Mouse (Mus musculus): ENCODE measurements at regions not wholly inside any gene's neighbourhood (a gene's known extent, or its start where the extent isn't known, plus 50 kb on each side); places are given as distances from the start of the nearest gene placed in this dataset.
A peak's percentile ranks its signal among the peaks of the same experiment; 100 is the strongest.
"Not testable (repeated sequence)": the region's sequence is repeated elsewhere in the genome, so short reads cannot be mapped to it uniquely, and the experiment has no call there.

DNA sequence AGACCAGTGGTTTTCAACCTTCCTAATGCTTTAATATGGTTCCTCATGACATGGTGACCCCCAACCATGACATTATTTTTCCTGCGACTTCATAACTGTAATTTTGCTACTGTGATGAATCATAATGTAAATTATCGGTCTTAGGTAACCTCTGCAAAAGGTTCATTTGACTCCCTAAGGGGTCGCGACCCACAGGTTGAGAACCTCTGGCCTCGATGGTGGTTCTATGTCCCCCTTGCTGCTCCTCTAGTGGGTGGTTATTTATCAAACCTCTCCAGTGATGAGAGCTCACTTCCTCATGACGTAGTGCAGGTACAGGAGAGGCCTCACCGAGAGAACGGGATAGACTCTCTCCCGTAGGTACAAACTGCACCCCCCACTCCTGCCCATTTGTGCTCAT lies 158.9 kb downstream of the Opa1 start:
- ATAC-seq (replicated peaks; ENCODE audit: low FRiP score, low TSS enrichment, poor library complexity, severe bottlenecking): no peak

DNA sequence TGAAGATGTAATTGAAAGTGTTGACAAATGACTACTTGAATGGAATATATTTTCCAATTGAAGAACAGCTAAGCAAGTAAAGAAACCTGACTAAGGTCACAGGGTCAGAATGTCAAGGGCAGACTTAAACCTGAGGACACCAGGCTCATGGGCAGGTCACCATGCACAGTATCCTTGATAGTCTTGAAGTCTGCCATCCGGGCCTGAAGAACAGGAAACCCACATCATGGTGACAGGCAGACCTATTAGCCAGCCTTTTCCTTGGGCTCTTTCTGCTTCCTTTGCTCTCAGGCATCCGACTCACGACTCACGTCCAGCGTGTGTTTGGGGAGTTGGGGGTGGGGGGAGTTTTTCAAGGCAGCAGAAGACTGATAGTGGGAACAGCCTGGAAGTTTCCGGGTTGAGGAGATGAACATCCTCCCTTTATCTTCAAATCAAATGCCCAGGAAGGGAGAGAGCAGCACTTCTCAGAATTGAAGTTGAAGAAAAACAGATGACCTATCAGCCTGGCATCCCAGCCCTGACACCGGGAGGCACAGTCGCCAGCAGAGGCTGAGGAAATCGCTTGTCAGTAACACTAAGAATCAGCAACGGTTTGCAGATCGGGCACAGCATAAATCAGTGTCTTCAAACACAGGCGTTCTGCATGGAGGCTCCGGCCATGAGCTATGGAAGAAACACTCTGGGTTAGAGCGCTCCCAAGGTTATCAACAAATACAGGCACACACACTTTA lies 163.5 kb downstream of the Opa1 start:
- no peak for ATAC-seq (replicated peaks; ENCODE audit: low FRiP score, low TSS enrichment, poor library complexity, severe bottlenecking)

DNA sequence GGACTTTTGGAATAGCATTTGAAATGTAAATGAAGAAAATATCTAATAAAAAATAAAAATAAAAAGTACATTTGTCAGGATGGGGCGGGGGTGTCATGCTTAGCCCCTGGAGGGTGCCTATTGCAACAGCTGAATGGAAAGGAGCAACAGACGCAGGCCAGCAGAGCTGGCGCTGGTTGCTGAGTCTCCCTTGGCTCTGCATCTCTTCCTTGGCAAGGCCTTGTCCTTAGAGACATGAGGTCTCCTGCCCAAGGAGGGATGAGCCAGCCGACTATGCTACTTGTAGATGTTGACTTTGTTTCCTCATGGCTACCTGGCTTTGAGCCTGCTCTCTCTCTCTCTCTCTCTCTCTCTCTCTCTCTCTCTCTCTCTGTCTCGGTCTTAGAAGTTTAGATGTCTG lies 166.4 kb downstream of the Opa1 start:
- no peak for ATAC-seq (replicated peaks; ENCODE audit: low FRiP score, low TSS enrichment, poor library complexity, severe bottlenecking)

DNA sequence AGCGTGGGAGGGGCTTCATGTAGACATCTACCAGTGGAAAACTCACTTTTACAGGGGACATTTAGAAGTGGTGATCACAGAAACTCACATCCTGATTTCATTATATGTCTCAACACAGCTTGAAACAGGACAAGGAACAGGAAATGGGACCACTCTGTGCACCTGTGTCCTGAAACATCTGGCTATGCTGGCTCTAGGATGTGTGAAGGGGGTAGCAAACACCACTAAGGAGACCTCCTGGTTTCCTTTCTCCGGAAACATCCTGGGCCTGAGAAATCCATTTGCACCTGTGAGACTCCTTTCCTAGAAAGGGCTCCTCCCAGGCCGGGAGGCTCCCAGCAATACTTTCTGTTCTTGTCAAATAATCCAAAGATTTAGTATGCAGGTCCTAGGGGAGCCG lies 167.1 kb downstream of the Opa1 start:
- no peak for ATAC-seq (replicated peaks; ENCODE audit: low FRiP score, low TSS enrichment, poor library complexity, severe bottlenecking)

DNA sequence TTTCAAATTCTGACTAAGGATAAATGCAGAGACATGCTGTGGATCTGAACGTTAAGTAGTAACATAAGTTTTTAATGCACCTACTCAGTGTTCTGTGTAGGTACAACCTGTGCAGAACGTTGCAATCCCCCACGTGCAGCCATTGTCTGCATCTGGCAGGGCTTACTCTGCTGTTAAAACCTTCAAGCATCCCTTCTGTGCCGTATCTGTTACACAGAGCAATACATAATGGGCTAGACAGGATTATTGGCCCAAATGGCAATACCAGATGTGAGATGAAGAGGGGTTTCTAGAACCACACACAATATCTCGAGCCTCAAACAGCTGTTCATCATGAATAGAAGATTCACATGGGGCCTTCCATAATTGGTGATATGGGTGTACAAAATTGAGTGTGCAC lies 170.0 kb downstream of the Opa1 start:
- ATAC-seq (replicated peaks; ENCODE audit: low FRiP score, low TSS enrichment, poor library complexity, severe bottlenecking): no peak

DNA sequence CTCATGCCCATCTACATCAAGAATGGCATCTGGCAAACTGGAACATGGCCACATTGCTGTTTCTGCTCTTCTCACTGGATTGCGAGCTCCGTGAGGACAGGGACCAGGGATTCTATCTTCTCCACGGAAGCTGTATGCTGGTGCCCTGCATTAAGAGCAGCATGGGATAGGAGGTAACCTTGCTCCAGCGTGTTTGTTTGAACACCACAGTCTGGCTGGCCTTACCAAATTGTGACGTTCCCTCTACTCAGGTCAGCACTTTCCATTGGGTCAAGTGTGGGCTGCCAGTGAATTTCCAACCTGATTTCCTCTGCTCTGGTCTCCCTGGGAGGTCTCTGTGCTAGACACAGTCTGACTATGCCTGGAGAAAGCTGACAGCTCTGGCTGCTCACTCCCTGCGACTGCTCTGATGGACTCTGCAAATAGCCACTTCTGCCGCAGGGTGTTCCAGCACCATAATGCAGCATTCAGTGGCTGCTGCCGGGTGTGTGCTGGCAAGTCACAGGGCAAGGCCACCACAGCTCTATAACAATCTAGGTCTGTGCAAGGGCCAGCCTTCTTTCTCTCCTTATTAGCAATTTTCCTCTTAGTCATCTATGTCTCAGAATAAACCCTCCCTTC lies 175.6 kb downstream of the Opa1 start:
- ATAC-seq (replicated peaks; ENCODE audit: low FRiP score, low TSS enrichment, poor library complexity, severe bottlenecking): no peak

DNA sequence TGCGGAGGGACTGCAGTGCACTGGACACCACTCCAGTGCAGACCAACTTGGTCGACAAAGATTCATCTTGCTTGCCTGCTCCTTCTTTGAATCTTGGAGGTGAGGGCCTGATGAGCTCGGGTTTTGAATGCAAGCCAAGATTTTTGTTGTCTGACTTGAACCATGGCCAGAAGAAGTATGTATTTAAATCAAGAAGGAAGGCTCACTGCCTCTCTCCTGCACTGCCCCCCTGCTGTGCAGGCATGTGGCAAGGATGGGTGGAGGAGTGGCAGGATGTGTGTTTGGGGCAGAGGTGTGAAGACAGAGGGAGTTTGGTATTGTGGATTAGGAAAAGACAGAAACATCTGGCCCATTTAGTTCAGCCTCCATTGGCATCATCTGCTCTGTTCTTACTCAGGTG lies 179.1 kb downstream of the Opa1 start:
- no peak for ATAC-seq (replicated peaks; ENCODE audit: low FRiP score, low TSS enrichment, poor library complexity, severe bottlenecking)

DNA sequence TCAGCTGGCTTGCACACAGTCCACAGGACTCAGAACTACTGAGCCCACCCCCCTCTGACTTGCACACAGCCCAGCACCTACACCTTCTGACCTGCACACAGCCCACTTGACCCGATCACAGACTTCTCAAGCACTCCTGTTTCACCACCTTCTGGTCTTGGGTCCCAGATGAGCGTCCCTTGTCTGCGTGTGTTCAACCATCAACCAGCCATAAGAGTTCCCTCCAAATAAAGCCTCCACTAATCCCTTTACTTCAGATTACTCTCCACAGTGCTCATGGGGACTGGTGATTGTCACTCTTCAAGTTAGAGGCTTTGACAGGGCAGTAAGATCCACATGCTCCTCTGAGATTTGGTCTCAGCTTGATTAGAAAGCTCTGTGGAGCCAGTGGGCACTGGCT lies 180.3 kb downstream of the Opa1 start:
- ATAC-seq (replicated peaks; ENCODE audit: low FRiP score, low TSS enrichment, poor library complexity, severe bottlenecking): no peak

DNA sequence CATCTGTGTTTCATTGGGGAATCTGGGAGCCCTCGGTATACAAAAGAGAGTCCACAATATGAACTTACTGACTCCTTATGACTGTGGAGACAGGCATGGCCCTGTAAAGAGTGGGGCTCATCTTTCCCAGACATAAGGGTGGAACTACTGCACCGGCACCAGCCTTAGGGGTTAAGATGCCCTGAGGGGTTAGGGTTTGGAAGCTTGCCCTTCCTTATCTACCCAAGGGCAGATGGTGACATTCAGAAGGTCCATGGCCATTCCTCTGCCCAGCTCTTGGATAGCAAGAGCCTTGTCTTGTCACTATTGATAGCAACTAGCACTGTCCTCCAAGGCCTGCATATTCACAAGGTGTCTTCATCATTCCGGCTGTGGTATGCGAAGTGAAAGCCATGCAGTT lies 181.5 kb downstream of the Opa1 start:
- ATAC-seq (replicated peaks; ENCODE audit: low FRiP score, low TSS enrichment, poor library complexity, severe bottlenecking): no peak

DNA sequence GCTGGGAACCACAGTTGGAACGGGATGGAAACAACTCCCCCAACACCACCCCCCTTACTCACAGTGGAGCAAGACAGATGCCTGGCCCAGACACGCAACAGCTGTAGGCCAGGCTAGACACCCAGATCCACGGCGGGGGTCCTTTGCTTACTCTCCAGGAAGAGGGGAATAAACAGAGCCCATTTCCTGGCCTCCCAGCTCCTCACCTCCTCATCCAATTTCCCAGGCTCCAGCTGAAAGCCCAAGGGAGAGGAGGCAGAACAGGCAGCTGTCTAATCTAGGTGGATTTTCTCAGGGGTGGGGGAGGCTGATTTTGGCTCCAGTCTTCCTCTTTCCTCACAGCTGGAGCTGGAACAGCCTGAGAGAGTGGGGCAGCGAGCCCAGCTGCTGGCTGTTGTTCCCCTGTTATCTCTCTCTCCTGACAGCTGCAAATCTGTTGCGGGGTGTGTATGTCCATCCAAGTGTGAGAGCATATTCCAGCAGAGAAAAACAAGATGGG lies 182.7 kb downstream of the Opa1 start:
- ATAC-seq (replicated peaks; ENCODE audit: low FRiP score, low TSS enrichment, poor library complexity, severe bottlenecking): no peak

DNA sequence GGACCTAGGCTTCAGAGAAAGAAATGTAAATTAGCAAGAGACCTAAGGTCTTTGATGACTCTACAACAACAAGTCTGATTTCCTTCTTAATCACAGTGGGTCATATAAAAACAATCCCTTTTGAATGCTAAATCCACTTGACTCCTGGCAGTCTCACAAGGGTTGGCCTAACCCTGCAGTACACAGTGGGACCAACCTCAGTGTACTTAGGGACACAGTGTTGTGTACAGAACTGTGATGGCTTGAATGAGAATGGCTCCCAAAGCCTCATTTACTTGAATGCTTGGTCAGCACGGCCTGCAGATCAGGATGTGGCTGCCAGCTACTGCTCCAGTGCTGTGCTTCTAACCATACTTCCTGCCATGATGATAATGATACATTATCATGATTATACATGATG lies 185.2 kb downstream of the Opa1 start:
- ATAC-seq (replicated peaks; ENCODE audit: low FRiP score, low TSS enrichment, poor library complexity, severe bottlenecking): no peak

DNA sequence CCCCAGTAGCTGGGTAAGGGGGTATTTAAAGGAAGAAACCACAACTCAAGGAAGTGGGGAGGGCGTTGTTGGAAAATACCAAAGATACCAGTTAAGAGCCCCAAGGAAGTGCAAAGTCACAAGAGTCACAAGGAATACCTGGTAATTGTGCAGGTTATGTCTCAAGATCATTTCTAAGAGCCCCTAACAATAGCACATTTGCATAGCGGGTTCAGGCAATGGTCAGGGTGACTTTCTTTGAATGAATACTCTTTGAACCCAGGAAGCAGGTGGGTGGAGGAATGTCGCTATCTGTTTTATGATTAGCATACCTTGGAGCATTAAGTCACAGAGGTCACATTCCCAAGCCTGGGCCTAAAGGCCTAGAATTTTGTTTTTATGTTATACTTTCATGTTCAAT lies 186.7 kb downstream of the Opa1 start:
- ATAC-seq (replicated peaks; ENCODE audit: low FRiP score, low TSS enrichment, poor library complexity, severe bottlenecking): not testable (repeated sequence)

DNA sequence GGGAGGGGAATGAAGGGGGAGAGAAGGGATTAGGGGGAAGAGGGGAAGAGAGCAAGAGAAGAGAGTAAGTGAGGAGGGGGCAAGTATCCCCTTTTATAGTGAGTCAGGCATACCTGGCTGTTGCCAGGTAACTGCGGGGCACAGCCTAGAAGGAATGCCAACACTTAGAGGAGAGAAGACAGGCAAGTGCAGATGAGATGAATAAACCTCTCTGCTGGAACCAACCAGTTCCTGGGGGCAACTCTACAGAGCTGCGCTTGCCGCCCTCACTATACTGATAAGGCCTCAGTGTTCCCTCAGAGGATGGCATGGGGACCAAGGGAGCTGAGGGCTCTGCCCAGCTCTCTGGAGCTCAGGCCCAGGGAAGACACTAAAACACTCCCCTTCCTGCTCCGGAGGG lies 192.2 kb downstream of the Opa1 start:
- ATAC-seq (replicated peaks; ENCODE audit: low FRiP score, low TSS enrichment, poor library complexity, severe bottlenecking): no peak

DNA sequence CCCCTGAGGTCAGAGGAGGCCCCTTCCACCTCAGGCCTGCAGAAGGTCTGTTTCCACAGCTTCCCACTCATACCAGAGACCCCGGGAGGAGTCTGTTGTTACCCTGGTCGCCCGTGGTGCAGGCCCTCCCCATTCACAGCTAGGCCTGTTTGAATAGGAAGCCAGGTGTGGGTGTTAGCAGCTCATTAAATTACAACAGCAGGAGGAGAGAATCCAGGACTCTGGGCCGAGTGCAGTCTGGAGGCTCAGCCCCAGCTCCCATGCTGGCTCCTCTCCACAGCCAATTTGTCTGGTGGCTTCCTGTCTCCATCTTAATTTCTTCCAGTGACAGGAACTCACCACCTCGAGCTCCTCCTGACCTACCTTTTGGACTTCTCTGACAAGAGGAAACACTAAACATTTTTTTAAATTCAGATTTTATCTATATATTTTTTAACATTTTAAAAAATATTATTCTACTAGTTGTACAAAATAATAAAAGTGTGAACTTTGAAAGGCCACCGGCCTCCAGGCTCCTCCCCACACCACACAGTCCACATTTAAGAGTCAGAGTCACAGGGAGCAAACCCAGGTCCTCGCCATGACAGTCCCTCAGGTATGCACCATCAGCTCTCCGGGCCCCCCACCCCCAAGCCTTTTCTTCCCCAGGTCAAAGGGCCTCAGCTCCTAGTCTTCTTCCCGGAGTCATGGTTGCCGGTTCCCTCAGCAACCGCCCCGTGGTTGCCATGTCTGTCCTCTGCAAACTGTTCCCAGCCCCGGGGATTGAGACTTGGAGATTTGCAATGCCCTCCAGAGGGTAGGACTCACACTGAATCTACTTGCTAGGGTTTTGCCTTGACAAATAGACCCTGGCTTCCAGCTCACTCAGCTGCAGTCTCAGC lies 192.8 kb downstream of the Opa1 start:
- ATAC-seq (replicated peaks; ENCODE audit: low FRiP score, low TSS enrichment, poor library complexity, severe bottlenecking): no peak

DNA sequence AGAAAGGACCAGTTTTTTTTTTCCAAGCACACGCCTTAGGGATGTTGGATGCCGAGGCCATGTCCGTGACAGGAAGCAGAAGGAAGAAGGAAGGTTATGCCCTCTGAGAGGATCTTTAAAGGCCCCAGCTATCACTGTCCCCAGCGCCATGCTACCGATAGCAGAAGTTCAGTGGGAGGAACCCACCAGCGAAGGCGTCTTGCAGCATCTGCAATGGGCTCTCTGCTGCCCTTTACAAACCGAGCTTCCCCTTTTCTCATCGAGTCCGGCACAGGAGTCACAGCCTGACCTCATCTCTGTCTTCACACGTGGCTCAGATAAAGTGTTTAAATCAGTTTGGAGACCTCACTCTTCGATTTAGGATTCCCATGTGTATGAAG lies 193.5 kb downstream of the Opa1 start:
- no peak for ATAC-seq (replicated peaks; ENCODE audit: low FRiP score, low TSS enrichment, poor library complexity, severe bottlenecking)

DNA sequence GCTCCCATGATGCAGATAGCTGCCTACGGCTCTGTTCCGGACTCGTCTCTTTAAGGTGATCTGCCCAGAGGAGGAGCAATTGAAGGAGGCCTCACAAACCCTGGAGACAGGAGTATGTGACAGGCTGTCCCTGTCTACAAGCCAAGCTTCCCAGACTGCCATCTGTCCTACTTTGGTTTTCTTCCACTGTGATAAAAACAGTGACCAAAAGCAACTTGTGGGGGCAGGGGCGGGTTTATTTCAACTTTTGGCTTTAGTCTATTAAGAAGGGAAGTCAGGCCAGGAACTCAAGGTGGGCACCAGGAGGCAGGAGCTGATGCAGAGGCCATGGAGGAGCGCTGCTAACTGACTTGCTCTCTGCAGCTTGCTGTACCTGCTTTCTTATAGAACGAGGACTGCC lies 193.9 kb downstream of the Opa1 start:
- no peak for ATAC-seq (replicated peaks; ENCODE audit: low FRiP score, low TSS enrichment, poor library complexity, severe bottlenecking)

DNA sequence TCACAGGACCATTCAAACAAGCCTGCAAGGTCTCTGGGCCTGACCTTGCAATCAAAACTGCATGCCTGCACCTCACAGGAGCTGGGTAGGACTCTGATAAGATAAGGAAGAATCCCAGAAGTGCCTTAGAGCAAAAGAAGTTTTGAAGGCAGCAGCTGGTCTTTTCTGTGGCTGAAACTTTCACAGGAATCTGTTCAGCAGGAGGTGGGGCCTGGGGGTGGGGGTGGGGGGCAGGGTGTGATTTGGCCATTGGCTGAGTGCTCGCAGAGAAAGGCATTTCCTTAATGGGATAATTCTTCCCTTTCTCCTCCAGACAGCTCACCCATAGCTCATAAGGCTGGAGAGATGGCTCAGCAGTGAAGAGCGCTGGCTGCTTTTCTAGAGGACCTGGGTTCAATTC lies 195.8 kb downstream of the Opa1 start:
- no peak for ATAC-seq (replicated peaks; ENCODE audit: low FRiP score, low TSS enrichment, poor library complexity, severe bottlenecking)

DNA sequence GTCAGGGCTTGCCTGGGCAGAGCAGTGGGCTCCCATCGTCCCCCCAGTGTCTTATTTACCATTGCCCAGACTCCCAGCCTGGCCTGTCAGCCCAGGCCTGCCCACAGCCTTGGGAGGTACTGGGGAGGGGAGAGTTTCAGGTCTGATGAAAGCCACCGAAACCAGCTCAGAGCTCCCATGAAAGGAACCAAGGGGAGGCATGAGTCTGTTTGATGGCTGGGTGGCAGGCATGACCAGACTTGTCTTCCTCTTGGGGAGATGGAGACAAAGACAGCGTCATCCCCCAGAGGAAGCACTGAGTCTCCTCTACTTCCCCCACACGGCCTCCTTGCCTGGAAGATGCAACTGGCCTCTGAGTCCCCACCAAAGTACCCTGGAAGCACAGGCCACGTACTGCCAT lies 196.7 kb downstream of the Opa1 start:
- ATAC-seq (replicated peaks; ENCODE audit: low FRiP score, low TSS enrichment, poor library complexity, severe bottlenecking): no peak

DNA sequence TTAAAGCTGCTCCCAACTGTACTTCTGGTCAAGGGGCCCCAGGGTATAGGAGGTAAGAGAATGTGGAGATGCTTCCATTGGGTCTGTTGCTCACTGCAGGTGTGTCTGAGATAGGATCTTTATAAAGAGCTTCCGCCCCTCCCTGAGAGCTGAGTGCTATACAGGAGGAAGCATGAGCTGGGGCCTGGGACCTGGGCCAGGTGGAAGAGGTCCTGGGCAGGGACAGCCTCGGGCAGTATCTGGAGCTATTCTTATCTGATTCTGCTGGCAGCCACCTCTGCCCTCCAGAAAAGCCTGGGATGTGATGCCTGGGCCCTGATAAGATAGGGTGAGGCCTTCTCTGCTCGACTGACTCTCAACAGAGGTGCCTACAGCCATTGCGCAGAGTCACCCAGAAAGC lies 203.3 kb downstream of the Opa1 start:
- ATAC-seq (replicated peaks; ENCODE audit: low FRiP score, low TSS enrichment, poor library complexity, severe bottlenecking): 0 out of 2 replicates have a peak, but pooled peaks have one; percentile 41

DNA sequence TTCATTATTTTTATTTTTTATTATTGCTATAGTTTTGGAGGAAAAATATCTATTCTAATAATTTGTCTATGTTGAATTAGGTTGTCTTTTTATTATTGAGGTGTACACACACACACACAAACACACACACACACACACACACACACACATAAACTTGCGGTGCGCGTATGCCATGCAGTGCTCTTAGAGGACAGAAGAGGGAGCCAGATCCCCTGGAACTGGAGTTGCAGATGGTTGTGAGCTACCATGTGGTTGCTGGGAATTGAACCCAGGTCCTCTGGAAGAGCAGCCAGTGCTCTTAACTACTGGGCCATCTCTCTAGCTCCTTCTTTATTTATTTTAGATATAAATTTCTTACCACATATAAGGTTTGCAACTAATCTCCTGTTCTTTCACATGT lies 206.0 kb downstream of the Opa1 start:
- ATAC-seq (replicated peaks; ENCODE audit: low FRiP score, low TSS enrichment, poor library complexity, severe bottlenecking): no peak

DNA sequence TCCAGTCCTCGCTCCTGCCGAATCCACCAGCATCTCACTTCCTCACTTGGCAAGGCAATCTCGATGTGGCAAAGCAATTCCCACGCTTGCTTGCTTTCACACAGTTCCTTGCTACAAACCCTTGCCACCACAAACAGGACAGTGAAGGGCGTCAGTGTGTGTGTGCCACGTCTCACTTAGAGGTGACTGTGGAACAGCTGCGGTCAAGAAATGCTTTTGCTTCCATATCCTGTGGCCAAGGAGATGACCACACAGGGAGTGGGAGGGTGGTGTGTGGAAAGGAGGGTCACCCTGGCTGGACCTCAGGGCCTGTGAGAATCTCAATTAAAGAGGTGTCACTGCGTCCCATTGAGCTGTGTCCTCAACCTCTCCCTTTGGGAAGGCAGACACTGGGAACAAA lies 207.4 kb downstream of the Opa1 start:
- no peak for ATAC-seq (replicated peaks; ENCODE audit: low FRiP score, low TSS enrichment, poor library complexity, severe bottlenecking)
